Mouse (Mus musculus) kidney, postnatal 0 days (tissue): Measurements from ENCODE around the gene Cbfa2t2. TPM values are rescaled to one million over a fixed set of nuclear protein-coding genes. Genes with fewer than 3 reads are reported as not detected.

Experiments used
- ATAC-seq: fragments of 200-750 bp; cut with Nextera tagmentation; replicated peaks from 2 replicates; pipeline ENCODE4 v1.8.0; 2017; ENCODE audit warnings: low read depth, moderate number of reproducible peaks, moderate TSS enrichment, moderate library complexity; ENCODE audit not compliant: low FRiP score
- DNase-seq: peaks from one replicate; pipeline ENCODE4 v3.0.0-alpha.2; 2016; ENCODE audit warnings: low spot score
- H3K27ac ChIP-seq: fragments of 300-500 bp; sonication (generic); 2 replicates; pipeline ENCODE4 v1.5.1; 2014; ENCODE audit warnings: mild to moderate bottlenecking
- H3K27me3 ChIP-seq: fragments of 300-500 bp; sonication (generic); 2 replicates; pipeline ENCODE4 v1.6.1; 2014; ENCODE audit warnings: low read length, mixed read lengths; ENCODE audit not compliant: insufficient read depth
- H3K36me3 ChIP-seq: fragments of 300-500 bp; sonication (generic); 2 replicates; pipeline ENCODE4 v1.6.1; 2014; ENCODE audit warnings: low read length, mixed read lengths; ENCODE audit not compliant: insufficient read depth
- H3K4me1 ChIP-seq: fragments of 300-500 bp; sonication (generic); replicated peaks from 2 replicates; pipeline ENCODE4 v1.6.1; 2014; ENCODE audit warnings: antibody characterized with exemption, low read length, mixed read lengths; ENCODE audit not compliant: insufficient read depth
- H3K4me2 ChIP-seq: fragments of 300-500 bp; sonication (generic); 2 replicates; pipeline ENCODE4 v1.6.1; 2014; ENCODE audit warnings: mild to moderate bottlenecking, low read length, moderate library complexity, mixed read lengths
- H3K4me3 ChIP-seq: fragments of 300-500 bp; sonication (generic); replicated peaks from 2 replicates; pipeline ENCODE4 v1.5.1; 2014; ENCODE audit warnings: low read depth, low read length
- H3K9ac ChIP-seq: fragments of 300-500 bp; sonication (generic); 2 replicates; pipeline ENCODE4 v1.6.1; 2014; ENCODE audit warnings: low read depth, low read length
- H3K9me3 ChIP-seq: fragments of 300-500 bp; sonication (generic); replicated peaks from 2 replicates; pipeline ENCODE4 v1.6.1; 2016; ENCODE audit warnings: low read length, inconsistent platforms, mixed read lengths
- CTCF ChIP-seq: IDR thresholded peaks from 2 replicates; pipeline ENCODE4 v1.5.1; 2016; ENCODE audit warnings: antibody characterized with exemption, low read depth, mild to moderate bottlenecking, moderate library complexity
- WGBS: fragments of 180-500 bp; shearing (Covaris S2); extraction: QIAGEN DNeasy Blood & Tissue Kit; methylation state at CpG from one replicate; pipeline ENCODE4 v1.1.7; 2014; 5-methylcytosine and 5-hydroxymethylcytosine counted together
- polyA plus RNA-seq: library from polyadenylated mRNA; unstranded; fragments of >200 nt; fragmentation: Nextera tagmentation; extraction: Ambion mirVana; gene quantifications from 2 replicates; pipeline ENCODE4 v1.2.1, GENCODE M21; 2015

Cbfa2t2 gene
- polyA plus RNA-seq, 1 experiment from 2014 or later = 23.6 TPM

DNA sequence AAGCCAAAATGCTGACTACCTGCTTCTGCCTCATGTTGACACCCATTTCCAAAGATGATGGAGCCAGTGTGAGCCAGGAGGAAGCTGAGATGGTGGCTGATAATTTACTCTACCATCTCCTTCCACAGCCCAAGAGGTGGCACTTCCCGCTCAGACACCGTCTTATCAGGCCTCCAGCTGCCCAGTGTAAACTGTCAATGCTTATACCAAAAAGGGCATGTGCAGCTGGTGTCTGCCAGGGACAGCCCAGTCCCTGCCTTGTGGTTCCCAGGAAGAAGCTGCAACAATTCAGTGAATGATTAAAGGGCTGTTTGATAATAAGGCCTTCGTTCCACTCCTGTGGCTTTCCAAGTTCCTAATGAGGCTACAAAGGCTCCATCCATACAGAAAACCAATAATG lies 102.4 kb downstream of the Cbfa2t2 start:
- DNase-seq (no peak), ATAC-seq (no peak)
- no peak for TF ChIP-seq CTCF
- Histone ChIP-seq H3K27ac (no peak overlapping the region), H3K36me3 (peaks cover 21% of the 10 kb centered on the region), H3K4me2 (no peak overlapping the region), H3K4me1 (no peaks in the 10 kb centered on the region), H3K4me3 (no peak overlapping the region), H3K27me3 (no peaks in the 10 kb centered on the region), H3K9me3 (no peaks in the 10 kb centered on the region), H3K9ac (no peak overlapping the region)
- 73% methylated on average over 3 of the region's 3 CpGs for WGBS

DNA sequence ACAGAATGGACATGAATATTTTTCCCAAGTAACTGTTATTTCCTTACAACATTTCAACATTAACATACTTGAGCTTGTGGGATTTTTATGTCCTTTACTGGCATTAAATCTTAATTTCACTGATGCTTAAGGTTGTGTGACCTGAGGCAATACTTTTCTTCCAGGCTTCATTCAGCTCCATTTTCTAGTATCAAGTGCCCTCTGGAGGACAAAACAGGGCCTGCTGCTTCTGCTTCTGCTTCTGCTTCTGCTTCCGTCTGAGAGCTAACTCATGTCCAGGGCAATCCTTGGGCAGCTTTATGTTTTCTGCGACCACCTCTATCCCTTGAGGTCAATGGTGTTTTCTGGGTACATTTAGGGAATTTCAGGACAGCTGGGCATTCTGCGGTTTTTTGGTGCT lies 103.4 kb downstream of the Cbfa2t2 start:
- DNase-seq = peak; percentile 80
- WGBS = 69% methylated on average over 3 of the region's 3 CpGs
- no peak overlapping the region for H3K4me3 ChIP-seq
- no peak overlapping the region for H3K4me2 ChIP-seq
- H3K27ac ChIP-seq = no peak overlapping the region
- H3K9ac ChIP-seq = no peak overlapping the region
- peaks cover 18% of the 10 kb centered on the region for H3K36me3 ChIP-seq
- H3K4me1 ChIP-seq = no peaks in the 10 kb centered on the region
- no peak for ATAC-seq
- H3K9me3 ChIP-seq = no peaks in the 10 kb centered on the region
- H3K27me3 ChIP-seq = no peaks in the 10 kb centered on the region
- TF ChIP-seq CTCF = peak; percentile 78

DNA sequence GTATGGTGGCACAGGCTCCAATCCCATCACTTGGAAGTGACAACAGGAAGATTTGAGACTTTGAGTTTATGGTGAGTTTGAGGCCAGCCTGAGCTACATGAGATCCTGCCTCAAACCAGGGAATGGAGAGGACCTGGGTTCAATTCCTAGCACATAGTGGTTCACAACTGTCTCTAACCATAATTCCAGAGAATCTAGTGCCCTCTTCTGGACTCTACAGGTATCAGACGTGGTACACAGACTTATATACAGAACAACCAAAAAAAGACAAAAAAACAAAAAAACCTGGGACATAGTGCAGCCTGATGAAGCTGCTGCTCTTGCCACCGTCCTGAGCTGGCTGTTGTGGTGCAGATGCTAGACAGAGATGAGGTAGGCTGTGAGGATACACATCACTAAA lies 105.3 kb downstream of the Cbfa2t2 start:
- Histone ChIP-seq H3K4me2 (no peak overlapping the region), H3K4me3 (no peak overlapping the region), H3K36me3 (peaks cover 1% of the 10 kb centered on the region), H3K9ac (no peak overlapping the region), H3K9me3 (no peaks in the 10 kb centered on the region), H3K27me3 (no peaks in the 10 kb centered on the region), H3K27ac (no peak overlapping the region), H3K4me1 (no peaks in the 10 kb centered on the region)
- TF ChIP-seq CTCF = no peak
- ATAC-seq (no peak), DNase-seq (no peak)
- WGBS = 83% methylated on average over 2 of the region's 2 CpGs

DNA sequence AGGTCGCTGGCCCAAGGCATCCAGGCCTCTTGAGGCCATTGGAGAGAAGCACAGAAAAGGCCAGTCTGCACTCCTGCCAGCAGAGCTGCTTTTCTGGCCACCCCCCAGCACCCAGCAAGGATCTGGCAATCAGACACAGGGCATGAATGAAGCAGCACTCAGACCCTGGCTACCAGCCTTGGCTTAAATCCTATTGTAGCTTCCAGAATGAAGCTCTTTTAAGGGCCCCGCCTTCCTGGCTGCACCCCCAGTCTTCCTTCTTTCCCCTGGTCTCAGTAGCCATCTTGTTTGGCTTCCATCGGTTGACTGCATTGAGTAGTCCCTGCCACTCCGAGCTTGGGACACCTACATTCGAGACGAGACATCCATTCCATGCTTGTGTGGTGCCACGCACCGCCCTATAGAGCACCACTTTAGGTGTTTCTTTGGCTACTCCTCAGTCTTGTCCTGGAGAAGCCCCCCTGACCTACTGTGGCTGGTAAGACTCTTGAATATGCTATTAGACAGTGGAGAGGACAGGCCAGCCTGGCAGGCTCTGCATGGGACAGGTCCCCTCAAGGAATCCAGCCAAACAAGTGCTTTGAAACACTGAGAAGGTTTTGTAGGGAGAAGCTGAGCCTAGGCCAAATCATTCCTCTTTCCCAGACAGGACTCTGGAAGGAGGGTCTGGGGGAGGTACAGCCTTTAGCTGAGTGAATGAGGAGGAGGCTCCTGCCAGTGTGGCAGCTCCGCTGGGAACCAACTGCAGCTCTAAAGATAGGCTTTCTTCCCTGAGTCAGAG lies 107.5 kb downstream of the Cbfa2t2 start:
- H3K9me3 ChIP-seq = no peaks in the 10 kb centered on the region
- no peaks in the 10 kb centered on the region for H3K27me3 ChIP-seq
- no peak overlapping the region for H3K4me3 ChIP-seq
- H3K4me2 ChIP-seq = no peak overlapping the region
- no peak overlapping the region for H3K9ac ChIP-seq
- TF ChIP-seq CTCF = no peak
- H3K36me3 ChIP-seq = no peaks in the 10 kb centered on the region; the same call in 1 of the 2 replicates
- ATAC-seq (no peak), DNase-seq (peak; percentile 31)
- no peak overlapping the region for H3K27ac ChIP-seq
- 82% methylated on average over 9 of the region's 9 CpGs for WGBS
- no peaks in the 10 kb centered on the region for H3K4me1 ChIP-seq

DNA sequence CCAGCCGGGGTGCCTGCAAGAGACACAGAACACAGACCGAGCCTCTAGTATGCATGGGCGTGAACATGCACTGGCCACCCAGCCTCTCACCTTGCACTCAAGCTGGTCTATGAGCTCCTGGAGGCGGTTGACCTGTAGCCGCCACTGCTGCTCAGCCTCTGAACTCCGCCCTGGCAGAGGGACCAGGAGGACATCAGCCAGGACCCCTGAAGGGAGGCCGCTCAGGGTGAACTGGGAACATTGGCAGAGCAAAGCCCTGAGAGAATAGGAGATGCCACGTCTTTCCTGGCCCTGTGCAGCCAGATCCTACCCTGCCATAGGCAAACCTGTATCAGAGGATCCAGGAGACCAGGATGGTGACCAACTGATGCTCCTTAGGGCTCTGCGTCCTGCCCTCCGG lies 110.4 kb downstream of the Cbfa2t2 start, which contains the start of gene 1700003F12Rik:
Gene 1700003F12Rik, plus strand, starts transcription at position 375 of the 400 bp plus-strand sequence.
- Histone ChIP-seq H3K9me3 (no peaks in the 10 kb centered on the region), H3K36me3 (no peaks in the 10 kb centered on the region; the same call in 1 of the 2 replicates)
- 91% methylated on average over 10 of the region's 10 CpGs for WGBS

DNA sequence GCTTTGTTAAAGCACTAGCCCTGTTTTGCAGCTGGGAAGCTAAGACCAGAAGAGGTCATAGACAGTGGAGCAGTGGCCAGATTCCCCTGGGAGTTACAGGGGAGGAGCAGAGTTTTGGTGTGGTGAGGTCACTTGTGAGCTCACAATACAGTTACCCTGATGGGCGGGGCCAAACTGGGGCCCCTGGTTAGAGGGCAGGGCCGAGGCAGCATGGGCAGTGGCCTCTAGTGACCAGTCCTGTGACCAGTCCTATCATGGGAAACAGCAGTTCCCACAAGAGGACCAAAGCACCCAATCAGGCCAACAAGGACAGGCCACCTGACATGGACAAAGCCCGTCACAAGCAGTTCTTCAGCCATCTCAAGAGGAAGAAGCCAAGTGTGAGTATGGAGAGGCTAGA lies 112.4 kb downstream of the Cbfa2t2 start:
- H3K9me3 ChIP-seq = no peaks in the 10 kb centered on the region
- no peak overlapping the region for H3K27ac ChIP-seq
- peak overlapping the region; percentile 75; the same call in 1 of the 2 replicates for H3K4me2 ChIP-seq
- WGBS = 60% methylated on average over 3 of the region's 3 CpGs
- H3K9ac ChIP-seq = no peak overlapping the region
- TF ChIP-seq CTCF = no peak
- H3K27me3 ChIP-seq = peaks cover 4% of the 10 kb centered on the region; the same call in 1 of the 2 replicates
- H3K4me3 ChIP-seq = no peak overlapping the region
- no peak for ATAC-seq
- H3K36me3 ChIP-seq = no peaks in the 10 kb centered on the region
- peaks cover 12% of the 10 kb centered on the region for H3K4me1 ChIP-seq
- no peak for DNase-seq

More for the DNA sequence above, 110.4 kb downstream of the Cbfa2t2 start, which contains the start of gene 1700003F12Rik:
- no peak for TF ChIP-seq CTCF
- Histone ChIP-seq H3K4me1 (peaks cover 10% of the 10 kb centered on the region), H3K4me3 (no peak within 1 kb of the TSS), H3K9ac (no peak within 1 kb of the TSS), H3K27ac (no peak within 1 kb of the TSS), H3K27me3 (peaks cover 4% of the 10 kb centered on the region; the same call in 1 of the 2 replicates), H3K4me2 (no peak within 1 kb of the TSS)
- ATAC-seq (no peak), DNase-seq (no peak)
